Mouse (Mus musculus): ENCODE results near the gene Efr3b. TPM values are rescaled to one million over a fixed set of nuclear protein-coding genes. Genes with fewer than 3 reads are reported as not detected.

Gene Efr3b
- 4.8 and 8.4 TPM in 2 replicates for polyA plus RNA-seq (2016; fragmentation: Nextera tagmentation; extraction: Ambion mirVana)

- peak within 1 kb of the TSS; percentile 90 for H3K4me3 ChIP-seq
- H3K36me3 ChIP-seq, result no peaks in the 10 kb centered on the region
- H3K27ac ChIP-seq, result peak within 1 kb of the TSS; percentile 90
- H3K4me1 ChIP-seq, result peaks cover 24% of the 10 kb centered on the region
- under 1% methylated on average over 76 of the region's 78 CpGs for WGBS
- peaks cover 48% of the 10 kb centered on the region for H3K27me3 ChIP-seq (ENCODE audit: low read depth, poor library complexity, severe bottlenecking)
- DNase-seq (ENCODE audit: low spot score), result peak; percentile 90
- no peaks in the 10 kb centered on the region for H3K9me3 ChIP-seq (replicated peaks)
Observed at GRCm38 (mm10) chr12:4038061-4039041, at the start of gene Efr3b. Gene Efr3b (minus strand): TSS chr12:4038915.

GRCm38 (mm10) chr12:4083441-4083840, 44.7 kb upstream of the Efr3b start:
- H3K9me3 ChIP-seq (replicated peaks), result no peaks in the 10 kb centered on the region
- no peak for DNase-seq (ENCODE audit: low spot score)
- H3K4me1 ChIP-seq, result peaks cover 16% of the 10 kb centered on the region
- peak overlapping the region; percentile 68 for H3K4me3 ChIP-seq
- 77% methylated on average over 8 of the region's 8 CpGs for WGBS
- no peaks in the 10 kb centered on the region for H3K27me3 ChIP-seq (ENCODE audit: low read depth, poor library complexity, severe bottlenecking)
- H3K27ac ChIP-seq, result peak overlapping the region; percentile 96; the same call in 1 of the 2 replicates
- H3K36me3 ChIP-seq, result peaks cover 32% of the 10 kb centered on the region

GRCm38 (mm10) chr12:4082132-4083001, 43.7 kb upstream of the Efr3b start, which contains the start of gene Dnajc27:
Gene Dnajc27 (plus strand): TSS chr12:4082583.
- peak; percentile 97 for DNase-seq (ENCODE audit: low spot score)
- no peaks in the 10 kb centered on the region for H3K9me3 ChIP-seq (replicated peaks)
- H3K27ac ChIP-seq, result peak within 1 kb of the TSS; percentile 96
- no peaks in the 10 kb centered on the region for H3K27me3 ChIP-seq (ENCODE audit: low read depth, poor library complexity, severe bottlenecking)
- H3K4me3 ChIP-seq, result peak within 1 kb of the TSS; percentile 68
- WGBS, result 5% methylated on average over 59 of the region's 59 CpGs
- H3K4me1 ChIP-seq, result peaks cover 16% of the 10 kb centered on the region
- peaks cover 22% of the 10 kb centered on the region for H3K36me3 ChIP-seq

GRCm38 (mm10) chr12:4080311-4080710, 41.6 kb upstream of the Efr3b start:
- peak; percentile 89 for DNase-seq (ENCODE audit: low spot score)
- no peaks in the 10 kb centered on the region for H3K9me3 ChIP-seq (replicated peaks)
- H3K4me3 ChIP-seq, result no peak overlapping the region
- no peaks in the 10 kb centered on the region for H3K27me3 ChIP-seq (ENCODE audit: low read depth, poor library complexity, severe bottlenecking)
- peaks cover 16% of the 10 kb centered on the region for H3K4me1 ChIP-seq
- H3K36me3 ChIP-seq, result peaks cover 1% of the 10 kb centered on the region; the same call in 1 of the 2 replicates
- H3K27ac ChIP-seq, result no peak overlapping the region
- WGBS, result 5% methylated on average over 2 of the region's 2 CpGs

- Histone ChIP-seq H3K27ac (no peak overlapping the region), H3K9me3 (replicated peaks) (no peaks in the 10 kb centered on the region), H3K4me1 (peaks cover 10% of the 10 kb centered on the region), H3K36me3 (no peaks in the 10 kb centered on the region), H3K27me3 (ENCODE audit: low read depth, poor library complexity, severe bottlenecking) (no peaks in the 10 kb centered on the region), H3K4me3 (no peak overlapping the region)
- WGBS, result 61% methylated on average over 1 of the region's 1 CpGs
- DNase-seq (ENCODE audit: low spot score), result no peak
Observed at GRCm38 (mm10) chr12:4078069-4078468, 39.4 kb upstream of the Efr3b start.

- no peak for DNase-seq (ENCODE audit: low spot score)
- H3K27ac ChIP-seq, result no peak overlapping the region
- H3K4me1 ChIP-seq, result no peaks in the 10 kb centered on the region
- no peak overlapping the region for H3K4me3 ChIP-seq
- H3K36me3 ChIP-seq, result no peaks in the 10 kb centered on the region
- H3K9me3 ChIP-seq (replicated peaks), result no peaks in the 10 kb centered on the region
- no peaks in the 10 kb centered on the region for H3K27me3 ChIP-seq (ENCODE audit: low read depth, poor library complexity, severe bottlenecking)
Observed at GRCm38 (mm10) chr12:4076383-4076782, 37.7 kb upstream of the Efr3b start.

GRCm38 (mm10) chr12:4075407-4075806, 36.7 kb upstream of the Efr3b start:
- DNase-seq (ENCODE audit: low spot score), result no peak
- no peak overlapping the region for H3K27ac ChIP-seq
- WGBS, result 78% methylated on average over 8 of the region's 8 CpGs

GRCm38 (mm10) chr12:4071671-4072070, 33.0 kb upstream of the Efr3b start:
- 85% methylated on average over 9 of the region's 9 CpGs for WGBS
- Histone ChIP-seq H3K4me1 (0 out of 2 replicates have a peak, but pooled peaks cover under 1% of the 10 kb centered on the region), H3K4me3 (no peak overlapping the region), H3K9me3 (replicated peaks) (no peaks in the 10 kb centered on the region), H3K27ac (no peak overlapping the region), H3K27me3 (ENCODE audit: low read depth, poor library complexity, severe bottlenecking) (no peaks in the 10 kb centered on the region), H3K36me3 (no peaks in the 10 kb centered on the region)
- DNase-seq (ENCODE audit: low spot score), result no peak

More at GRCm38 (mm10) chr12:4075407-4075806, 36.7 kb upstream of the Efr3b start:
- H3K36me3 ChIP-seq, result no peaks in the 10 kb centered on the region
- H3K4me1 ChIP-seq, result no peaks in the 10 kb centered on the region
- H3K4me3 ChIP-seq, result no peak overlapping the region
- H3K9me3 ChIP-seq (replicated peaks), result no peaks in the 10 kb centered on the region
- H3K27me3 ChIP-seq (ENCODE audit: low read depth, poor library complexity, severe bottlenecking), result no peaks in the 10 kb centered on the region

- 82% methylated on average over 4 of the region's 4 CpGs for WGBS
- Histone ChIP-seq H3K4me1 (0 out of 2 replicates have a peak, but pooled peaks cover 3% of the 10 kb centered on the region), H3K4me3 (no peak overlapping the region), H3K9me3 (replicated peaks) (no peaks in the 10 kb centered on the region), H3K27me3 (ENCODE audit: low read depth, poor library complexity, severe bottlenecking) (no peaks in the 10 kb centered on the region), H3K36me3 (no peaks in the 10 kb centered on the region), H3K27ac (no peak overlapping the region)
- DNase-seq (ENCODE audit: low spot score), result no peak
Observed at GRCm38 (mm10) chr12:4068551-4068950, 29.8 kb upstream of the Efr3b start.

GRCm38 (mm10) chr12:4066681-4067459, 28.2 kb upstream of the Efr3b start:
- no peaks in the 10 kb centered on the region for H3K9me3 ChIP-seq (replicated peaks)
- no peak for DNase-seq (ENCODE audit: low spot score)
- WGBS, result 79% methylated on average over 6 of the region's 6 CpGs
- H3K36me3 ChIP-seq, result no peaks in the 10 kb centered on the region
- H3K4me1 ChIP-seq, result 0 out of 2 replicates have a peak, but pooled peaks cover 3% of the 10 kb centered on the region
- H3K27ac ChIP-seq, result no peak overlapping the region
- no peaks in the 10 kb centered on the region for H3K27me3 ChIP-seq (ENCODE audit: low read depth, poor library complexity, severe bottlenecking)
- no peak overlapping the region for H3K4me3 ChIP-seq

- H3K27ac ChIP-seq, result no peak overlapping the region
- WGBS, result 74% methylated on average over 8 of the region's 8 CpGs
- H3K4me1 ChIP-seq, result 0 out of 2 replicates have a peak, but pooled peaks cover 3% of the 10 kb centered on the region
- H3K27me3 ChIP-seq (ENCODE audit: low read depth, poor library complexity, severe bottlenecking), result no peaks in the 10 kb centered on the region
- no peak for DNase-seq (ENCODE audit: low spot score)
- no peaks in the 10 kb centered on the region for H3K36me3 ChIP-seq
- no peak overlapping the region for H3K4me3 ChIP-seq
- no peaks in the 10 kb centered on the region for H3K9me3 ChIP-seq (replicated peaks)
Observed at GRCm38 (mm10) chr12:4065944-4066343, 27.2 kb upstream of the Efr3b start.

- no peak overlapping the region for H3K4me3 ChIP-seq
- H3K27ac ChIP-seq, result no peak overlapping the region
- H3K9me3 ChIP-seq (replicated peaks), result no peaks in the 10 kb centered on the region
- H3K36me3 ChIP-seq, result no peaks in the 10 kb centered on the region
- 100% methylated on average over 2 of the region's 2 CpGs for WGBS
- H3K4me1 ChIP-seq, result 0 out of 2 replicates have a peak, but pooled peaks cover 3% of the 10 kb centered on the region
- no peak for DNase-seq (ENCODE audit: low spot score)
- no peaks in the 10 kb centered on the region for H3K27me3 ChIP-seq (ENCODE audit: low read depth, poor library complexity, severe bottlenecking)
Observed at GRCm38 (mm10) chr12:4065498-4065897, 26.8 kb upstream of the Efr3b start.

Measured in limb, embryonic 10.5 days (tissue).